8 mouse cellular contexts compared by ENCODE assay signal in the genomic region with DNA sequence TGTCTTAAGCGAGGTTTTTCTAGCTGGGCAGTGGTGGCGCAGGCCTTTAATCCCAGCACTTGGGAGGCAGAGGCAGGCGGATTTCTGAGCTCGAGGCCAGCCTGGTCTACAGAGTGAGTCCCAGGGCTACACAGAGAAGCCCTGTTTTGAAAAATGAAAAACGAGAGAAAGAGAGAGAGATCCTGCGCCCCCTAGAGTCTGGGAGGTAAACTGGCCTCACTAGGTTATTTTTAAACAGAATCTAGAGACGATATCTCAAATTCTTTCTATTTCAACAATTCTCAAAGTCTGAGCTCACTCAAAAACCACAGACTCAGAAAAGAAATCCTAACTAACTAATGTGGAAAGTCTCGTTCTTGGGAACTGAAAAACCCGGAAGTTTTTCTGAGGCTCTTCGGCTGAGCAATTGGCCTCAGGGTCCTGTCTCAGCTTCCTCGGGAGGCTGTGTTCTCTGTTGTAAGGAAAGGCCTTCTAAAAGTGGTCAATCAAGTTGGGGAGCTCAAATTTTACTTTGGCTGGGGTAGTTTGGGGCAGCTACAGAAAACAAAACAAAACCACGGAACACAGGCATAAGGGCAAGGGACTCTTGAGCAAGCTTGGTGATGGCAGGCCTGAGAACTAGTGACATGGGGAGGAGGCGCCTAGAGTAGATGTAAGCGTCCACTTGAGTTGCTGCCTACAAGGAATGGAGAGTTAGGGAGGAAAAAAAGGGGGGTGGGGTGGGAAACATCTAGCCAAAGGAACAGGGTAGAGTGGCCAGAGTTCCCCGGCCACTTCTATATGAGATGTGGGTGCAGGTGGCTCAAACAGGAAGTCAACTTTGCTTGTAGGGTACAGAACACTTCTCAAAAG. TPM values are rescaled to one million over a fixed set of nuclear protein-coding genes. Genes with fewer than 3 reads are reported as not detected.
DNase-seq lines count a peak whose midpoint lies in the region; ATAC-seq and TF ChIP-seq lines count a peak whose summit lies in the region.

No protein-coding gene starts in this region.

- no peak overlapping the region for H3K9ac ChIP-seq in midbrain, embryonic 14.5 days (replicated peaks; ENCODE audit: low read length)
- H3K9ac ChIP-seq in liver, embryonic 13.5 days: peak overlapping the region; percentile 76; the same call in 1 of the 2 replicates
- H3K9ac ChIP-seq in stomach, embryonic 16.5 days (ENCODE audit: low read length): peak overlapping the region; percentile 78; the same call in 1 of the 2 replicates
- H3K9ac ChIP-seq in kidney, embryonic 14.5 days (ENCODE audit: low read depth, low read length): no peak overlapping the region

- H3K27ac ChIP-seq in midbrain, embryonic 14.5 days (replicated peaks; ENCODE audit: low read depth, low read length): no peak overlapping the region
- H3K27ac ChIP-seq in midbrain, embryonic 10.5 days (replicated peaks): no peak overlapping the region
- H3K27ac ChIP-seq in bone marrow macrophage, adult 2 months (ENCODE audit: insufficient read depth, low read depth, low read length): peak overlapping the region; percentile 3; the same call in 1 of the 2 replicates
- H3K27ac ChIP-seq in liver, embryonic 13.5 days: no peak overlapping the region
- H3K27ac ChIP-seq in stomach, embryonic 16.5 days (ENCODE audit: low read length): no peak overlapping the region
- H3K27ac ChIP-seq in kidney, embryonic 14.5 days (ENCODE audit: low read depth, low read length): no peak overlapping the region

- WGBS in midbrain, embryonic 14.5 days: 86% methylated on average over 15 of the region's 15 CpGs
- WGBS in midbrain, embryonic 10.5 days: 86% methylated on average over 15 of the region's 15 CpGs
- WGBS in liver, embryonic 13.5 days (ENCODE audit: insufficient replicate concordance): 56% methylated on average over 15 of the region's 15 CpGs
- WGBS in stomach, embryonic 16.5 days: 82% methylated on average over 15 of the region's 15 CpGs
- 82% methylated on average over 15 of the region's 15 CpGs for WGBS in kidney, embryonic 14.5 days

- H3K27me3 ChIP-seq in midbrain, embryonic 14.5 days (ENCODE audit: control insufficient read depth, insufficient read depth, low read length): no peaks in the 10 kb centered on the region; the same call in 1 of the 2 replicates
- peaks cover 40% of the 10 kb centered on the region for H3K27me3 ChIP-seq in midbrain, embryonic 10.5 days (ENCODE audit: low read depth, poor library complexity, severe bottlenecking)
- H3K27me3 ChIP-seq in liver, embryonic 13.5 days: peaks cover 9% of the 10 kb centered on the region; the same call in 1 of the 2 replicates
- no peaks in the 10 kb centered on the region for H3K27me3 ChIP-seq in stomach, embryonic 16.5 days (ENCODE audit: control insufficient read depth, insufficient read depth, low read length)
- H3K27me3 ChIP-seq in kidney, embryonic 14.5 days (ENCODE audit: control insufficient read depth, insufficient read depth, low read length): peaks cover 23% of the 10 kb centered on the region

- no peak overlapping the region for H3K4me3 ChIP-seq in midbrain, embryonic 14.5 days (replicated peaks; ENCODE audit: low read depth, low read length)
- H3K4me3 ChIP-seq in midbrain, embryonic 10.5 days: no peak overlapping the region
- H3K4me3 ChIP-seq in bone marrow macrophage, adult 2 months (ENCODE audit: insufficient read depth, low read length): no peak overlapping the region
- H3K4me3 ChIP-seq in liver, embryonic 13.5 days (replicated peaks): peak overlapping the region; percentile 69
- no peak overlapping the region for H3K4me3 ChIP-seq in stomach, embryonic 16.5 days (replicated peaks; ENCODE audit: low read length)
- no peak overlapping the region for H3K4me3 ChIP-seq in kidney, embryonic 14.5 days (ENCODE audit: low read length)

- DNase-seq in midbrain, embryonic 14.5 days: no peak
- no peak for DNase-seq in midbrain, embryonic 10.5 days (ENCODE audit: low spot score)
- no peak for DNase-seq in liver, embryonic 13.5 days
- no peak for DNase-seq in urinary bladder, postnatal 10 days (ENCODE audit: low spot score)

- TF ChIP-seq POLR2A in bone marrow macrophage, adult 2 months (IDR thresholded peaks at IDR 0.05; ENCODE audit: borderline replicate concordance, low read depth, low read length): no peak

- TF ChIP-seq CTCF in bone marrow macrophage, adult 2 months (IDR thresholded peaks at IDR 0.05; ENCODE audit: low read depth, low read length): no peak

- no peaks in the 10 kb centered on the region for H3K9me3 ChIP-seq in midbrain, embryonic 14.5 days (ENCODE audit: control insufficient read depth, low read length)
- no peaks in the 10 kb centered on the region for H3K9me3 ChIP-seq in midbrain, embryonic 10.5 days (replicated peaks)
- no peaks in the 10 kb centered on the region for H3K9me3 ChIP-seq in liver, embryonic 13.5 days (replicated peaks)
- H3K9me3 ChIP-seq in stomach, embryonic 16.5 days (replicated peaks; ENCODE audit: control insufficient read depth, low read length): no peaks in the 10 kb centered on the region
- no peaks in the 10 kb centered on the region for H3K9me3 ChIP-seq in kidney, embryonic 14.5 days (ENCODE audit: control insufficient read depth, low read length)

- H3K4me2 ChIP-seq in midbrain, embryonic 14.5 days (ENCODE audit: low read length): peak overlapping the region; percentile 94; the same call in 1 of the 2 replicates
- peak overlapping the region; percentile 98 for H3K4me2 ChIP-seq in liver, embryonic 13.5 days
- H3K4me2 ChIP-seq in stomach, embryonic 16.5 days (ENCODE audit: low read depth, low read length): peak overlapping the region; percentile 100; the same call in 1 of the 2 replicates
- no peak overlapping the region for H3K4me2 ChIP-seq in kidney, embryonic 14.5 days (replicated peaks; ENCODE audit: low read depth, low read length)

- H3K4me1 ChIP-seq in midbrain, embryonic 14.5 days (ENCODE audit: control insufficient read depth, insufficient read depth, low read length): peaks cover 15% of the 10 kb centered on the region
- H3K4me1 ChIP-seq in midbrain, embryonic 10.5 days: peaks cover 27% of the 10 kb centered on the region
- peaks cover 39% of the 10 kb centered on the region for H3K4me1 ChIP-seq in bone marrow macrophage, adult 2 months (ENCODE audit: control insufficient read depth, insufficient read depth, low read length)
- peaks cover 38% of the 10 kb centered on the region for H3K4me1 ChIP-seq in liver, embryonic 13.5 days (replicated peaks)
- peaks cover 13% of the 10 kb centered on the region; the same call in 1 of the 2 replicates for H3K4me1 ChIP-seq in stomach, embryonic 16.5 days (ENCODE audit: control insufficient read depth, insufficient read depth, low read length)
- H3K4me1 ChIP-seq in kidney, embryonic 14.5 days (ENCODE audit: control insufficient read depth, insufficient read depth, low read length): peaks cover 14% of the 10 kb centered on the region

- no peaks in the 10 kb centered on the region for H3K36me3 ChIP-seq in midbrain, embryonic 14.5 days (ENCODE audit: control insufficient read depth, insufficient read depth, low read length)
- no peaks in the 10 kb centered on the region for H3K36me3 ChIP-seq in midbrain, embryonic 10.5 days
- H3K36me3 ChIP-seq in liver, embryonic 13.5 days: no peaks in the 10 kb centered on the region
- no peaks in the 10 kb centered on the region for H3K36me3 ChIP-seq in stomach, embryonic 16.5 days (ENCODE audit: control insufficient read depth, insufficient read depth, low read length)
- no peaks in the 10 kb centered on the region for H3K36me3 ChIP-seq in kidney, embryonic 14.5 days (ENCODE audit: control insufficient read depth, insufficient read depth, low read length)

- no peak for ATAC-seq in midbrain, embryonic 14.5 days (ENCODE audit: low FRiP score, low TSS enrichment)
- ATAC-seq in liver, embryonic 13.5 days (ENCODE audit: low read depth): no peak
- ATAC-seq in stomach, embryonic 16.5 days (ENCODE audit: insufficient read depth, low FRiP score): no peak
- no peak for ATAC-seq in kidney, embryonic 14.5 days (ENCODE audit: low FRiP score, low TSS enrichment)
- ATAC-seq in activated CD4-positive, CD25-positive, alpha-beta regulatory T cell, adult 4 months: no peak

RNA-seq across cellular contexts. Expression of gene Slc37a1, which starts 8.0 kb away (rescaled TPM):
- polyA plus RNA-seq in midbrain, embryonic 14.5 days (2014; fragmentation: Nextera tagmentation; extraction: Ambion mirVana): 12.0 and 12.8 TPM in 2 replicates
- 6.4 and 6.9 TPM in 2 replicates for polyA plus RNA-seq in midbrain, embryonic 10.5 days (2016; fragmentation: Nextera tagmentation; extraction: Ambion mirVana)
- 7.5 and 11.6 TPM in 2 replicates for polyA plus RNA-seq in bone marrow macrophage, adult 2 months (2012; ENCODE audit: insufficient read depth, insufficient read length, missing spikeins)
- 2.9 and 3.9 TPM in 2 replicates for polyA plus RNA-seq in liver, embryonic 13.5 days (2015; fragmentation: Nextera tagmentation; extraction: Ambion mirVana)
- 16.1 and 22.5 TPM in 2 replicates for polyA plus RNA-seq in stomach, embryonic 16.5 days (2015; fragmentation: Nextera tagmentation; extraction: Ambion mirVana)
- 3.0 and 3.3 TPM in 2 replicates for polyA plus RNA-seq in kidney, embryonic 14.5 days (2014; fragmentation: Nextera tagmentation; extraction: Ambion mirVana)
- polyA plus RNA-seq in activated CD4-positive, CD25-positive, alpha-beta regulatory T cell, adult 4 months (2017; shearing (Covaris generic)): 10 to 100 TPM; 20.5 to 26.2 TPM

RNA-seq across cellular contexts. Expression of gene Rsph1, which starts 17.4 kb away (rescaled TPM):
- 1.5 and 2.0 TPM in 2 replicates for polyA plus RNA-seq in midbrain, embryonic 14.5 days (2014; fragmentation: Nextera tagmentation; extraction: Ambion mirVana)
- 1.7 and 2.5 TPM in 2 replicates for polyA plus RNA-seq in midbrain, embryonic 10.5 days (2016; fragmentation: Nextera tagmentation; extraction: Ambion mirVana)
- not detected in 2 replicates for polyA plus RNA-seq in bone marrow macrophage, adult 2 months (2012; ENCODE audit: insufficient read depth, insufficient read length, missing spikeins)
- 0.19 and 0.20 TPM in 2 replicates for polyA plus RNA-seq in liver, embryonic 13.5 days (2015; fragmentation: Nextera tagmentation; extraction: Ambion mirVana)
- 1.5 and 2.5 TPM in 2 replicates for polyA plus RNA-seq in stomach, embryonic 16.5 days (2015; fragmentation: Nextera tagmentation; extraction: Ambion mirVana)
- polyA plus RNA-seq in kidney, embryonic 14.5 days (2014; fragmentation: Nextera tagmentation; extraction: Ambion mirVana): 1.2 and 1.6 TPM in 2 replicates
- polyA plus RNA-seq in activated CD4-positive, CD25-positive, alpha-beta regulatory T cell, adult 4 months (2017; shearing (Covaris generic)): 1 to 10 TPM in 1 of 2 experiments, under 1 TPM in 1; 0.86 to 2.7 TPM

Comparison
In these comparisons a context has a peak if more than half of its experiments do, and no peak if none do; other contexts are left out.
1. H3K9ac ChIP-seq: peak in liver, embryonic 13.5 days (single experiment) and stomach, embryonic 16.5 days (single experiment); none in midbrain, embryonic 14.5 days (single experiment) and kidney, embryonic 14.5 days (single experiment).